27 mouse cellular contexts compared by ENCODE assay signal in the genomic region with DNA sequence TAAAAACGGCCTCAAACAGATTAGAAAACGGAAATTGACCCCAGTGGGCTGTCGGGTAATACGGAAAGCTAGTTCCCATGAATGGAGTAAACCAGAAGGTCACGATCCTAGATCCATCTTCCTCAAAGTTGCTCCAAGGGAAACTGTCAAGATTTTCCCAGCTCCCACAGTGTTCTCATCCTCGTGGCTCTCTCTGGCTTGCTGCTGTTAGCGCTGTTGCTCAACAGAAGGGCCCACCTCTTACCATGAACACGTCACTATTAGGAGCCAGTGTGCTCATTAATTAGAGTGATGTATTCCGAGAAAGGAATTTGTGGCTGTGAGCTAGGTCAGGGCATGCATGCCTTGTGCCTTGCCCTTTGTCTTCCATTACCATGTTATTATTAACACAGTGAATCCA.
DNase-seq lines count a peak whose midpoint lies in the region; ATAC-seq lines count a peak whose summit lies in the region.
"Had no signal": no experiment of that assay in that cellular context is flagged by ENCODE, and none has a peak within 500 bp of the region (broad histone marks: within the 10 kb centered on the region; RNA-seq: fewer than 3 reads in every experiment).

No protein-coding gene starts in this region.

- H3K4me2 ChIP-seq in midbrain, embryonic 11.5 days = no peak overlapping the region
- H3K4me2 ChIP-seq in midbrain, embryonic 15.5 days = no peak overlapping the region
- H3K4me2 ChIP-seq in hindbrain, embryonic 15.5 days = no peak overlapping the region
- H3K4me2 ChIP-seq: forebrain, embryonic 13.5 days; heart, embryonic 11.5 days; intestine, embryonic 15.5 days; limb, embryonic 13.5 days; liver, embryonic 11.5 days; midbrain, embryonic 13.5 days; stomach, embryonic 15.5 days had no signal

- H3K4me1 ChIP-seq in heart, embryonic 10.5 days = peaks cover 4% of the 10 kb centered on the region; the same call in 1 of the 2 replicates
- no peaks in the 10 kb centered on the region for H3K4me1 ChIP-seq in midbrain, embryonic 11.5 days (ENCODE audit: control insufficient read depth, insufficient read depth, low read length)
- H3K4me1 ChIP-seq in midbrain, embryonic 15.5 days = no peaks in the 10 kb centered on the region
- H3K4me1 ChIP-seq in hindbrain, embryonic 15.5 days (replicated peaks) = no peaks in the 10 kb centered on the region
- H3K4me1 ChIP-seq: forebrain, embryonic 13.5 days; intestine, embryonic 15.5 days; limb, embryonic 13.5 days; midbrain, embryonic 13.5 days; stomach, embryonic 15.5 days had no signal

- H3K9ac ChIP-seq in midbrain, embryonic 11.5 days (ENCODE audit: low read length) = no peak overlapping the region
- H3K9ac ChIP-seq in midbrain, embryonic 15.5 days = no peak overlapping the region
- H3K9ac ChIP-seq in hindbrain, embryonic 15.5 days = no peak overlapping the region
- H3K9ac ChIP-seq: forebrain, embryonic 13.5 days; intestine, embryonic 15.5 days; limb, embryonic 13.5 days; midbrain, embryonic 13.5 days; stomach, embryonic 15.5 days had no signal

- no peak overlapping the region for H3K4me3 ChIP-seq in heart, embryonic 10.5 days
- H3K4me3 ChIP-seq in midbrain, embryonic 11.5 days (ENCODE audit: low read depth, low read length) = no peak overlapping the region
- H3K4me3 ChIP-seq in midbrain, embryonic 15.5 days = no peak overlapping the region
- no peak overlapping the region for H3K4me3 ChIP-seq in hindbrain, embryonic 15.5 days
- H3K4me3 ChIP-seq: forebrain, embryonic 13.5 days; intestine, embryonic 15.5 days; layer of hippocampus, adult 2 months; left cerebral cortex, adult 2 months; limb, embryonic 13.5 days; midbrain, embryonic 13.5 days; stomach, embryonic 15.5 days had no signal

- no peak overlapping the region for H3K27ac ChIP-seq in heart, embryonic 10.5 days
- H3K27ac ChIP-seq in midbrain, embryonic 11.5 days (ENCODE audit: low read depth, low read length) = no peak overlapping the region
- H3K27ac ChIP-seq in midbrain, embryonic 15.5 days = no peak overlapping the region
- no peak overlapping the region for H3K27ac ChIP-seq in hindbrain, embryonic 15.5 days (replicated peaks)
- H3K27ac ChIP-seq: forebrain, embryonic 13.5 days; intestine, embryonic 15.5 days; layer of hippocampus, adult 2 months; left cerebral cortex, adult 2 months; limb, embryonic 13.5 days; midbrain, embryonic 13.5 days; stomach, embryonic 15.5 days had no signal

- intact Hi-C loops in heart, postnatal 10 days (cut with DNase I) = no loop called here

- peak; percentile 47 for DNase-seq in heart, embryonic 10.5 days (ENCODE audit: low spot score)
- no peak for DNase-seq in heart, postnatal 10 days
- DNase-seq in midbrain, embryonic 11.5 days (ENCODE audit: low spot score, missing footprints) = no peak
- DNase-seq in embryo, embryonic 11 days = peak; percentile 15
- no peak for DNase-seq in urinary bladder, adult 2 months (ENCODE audit: low spot score)
- no peak for DNase-seq in spleen, postnatal 36 days (ENCODE audit: low spot score in 2 of 2)
- DNase-seq: adrenal gland, postnatal 14 days; cerebellum, adult 11 months; cerebellum, adult 9-11 months; gastrocnemius, postnatal 25 days; heart, adult 11 months; kidney, adult 2 months; kidney, postnatal 36 days; right cerebral cortex, postnatal 14 days; thymus, postnatal 14 days had no signal

- ATAC-seq in midbrain, embryonic 11.5 days (ENCODE audit: low FRiP score) = 0 out of 2 replicates have a peak, but pooled peaks have one; percentile 49
- ATAC-seq in midbrain, embryonic 15.5 days (replicated peaks) = no peak
- ATAC-seq in hindbrain, embryonic 15.5 days (ENCODE audit: low FRiP score, low read depth) = peak; percentile 63; the same call in 1 of the 2 replicates
- ATAC-seq: forebrain, embryonic 13.5 days; intestine, embryonic 15.5 days had no signal

- WGBS in heart, embryonic 10.5 days = 76% methylated on average over 9 of the region's 9 CpGs
- 83% methylated on average over 9 of the region's 9 CpGs for WGBS in midbrain, embryonic 11.5 days
- 70% methylated on average over 9 of the region's 9 CpGs for WGBS in midbrain, embryonic 15.5 days
- WGBS in hindbrain, embryonic 15.5 days = 48% methylated on average over 9 of the region's 9 CpGs

- H3K27me3 ChIP-seq in heart, embryonic 10.5 days (ENCODE audit: insufficient read depth, poor library complexity, severe bottlenecking) = no peaks in the 10 kb centered on the region
- H3K27me3 ChIP-seq in midbrain, embryonic 11.5 days (ENCODE audit: control insufficient read depth, insufficient read depth, low read length) = no peaks in the 10 kb centered on the region
- H3K27me3 ChIP-seq in midbrain, embryonic 15.5 days (replicated peaks) = no peaks in the 10 kb centered on the region
- no peaks in the 10 kb centered on the region for H3K27me3 ChIP-seq in hindbrain, embryonic 15.5 days
- H3K27me3 ChIP-seq: forebrain, embryonic 13.5 days; intestine, embryonic 15.5 days; limb, embryonic 13.5 days; midbrain, embryonic 13.5 days; stomach, embryonic 15.5 days had no signal

- peaks cover 27% of the 10 kb centered on the region for H3K36me3 ChIP-seq in heart, embryonic 10.5 days
- peaks cover 7% of the 10 kb centered on the region for H3K36me3 ChIP-seq in midbrain, embryonic 11.5 days (ENCODE audit: control insufficient read depth, insufficient read depth, low read length)
- H3K36me3 ChIP-seq in midbrain, embryonic 15.5 days (replicated peaks) = peaks cover 16% of the 10 kb centered on the region; the same call in 1 of the 2 replicates
- H3K36me3 ChIP-seq in hindbrain, embryonic 15.5 days = peaks cover 10% of the 10 kb centered on the region
- H3K36me3 ChIP-seq: stomach, embryonic 15.5 days had no signal

- peaks cover 12% of the 10 kb centered on the region for H3K9me3 ChIP-seq in heart, embryonic 10.5 days
- H3K9me3 ChIP-seq in midbrain, embryonic 11.5 days (ENCODE audit: control insufficient read depth, low read length) = no peaks in the 10 kb centered on the region; the same call in 1 of the 2 replicates
- no peaks in the 10 kb centered on the region for H3K9me3 ChIP-seq in midbrain, embryonic 15.5 days
- 0 out of 2 replicates have a peak, but pooled peaks cover 2% of the 10 kb centered on the region for H3K9me3 ChIP-seq in hindbrain, embryonic 15.5 days
- H3K9me3 ChIP-seq: G1E; stomach, embryonic 15.5 days had no signal

Comparison
In these comparisons a context has a peak if more than half of its experiments do, and no peak if none do; other contexts are left out.
1. DNase-seq: peak in heart, embryonic 10.5 days (single experiment) and embryo, embryonic 11 days (single experiment); none in heart, postnatal 10 days (0 of 2), midbrain, embryonic 11.5 days (single experiment), urinary bladder, adult 2 months (single experiment) and spleen, postnatal 36 days (0 of 2).